Mouse (Mus musculus) cerebellum, adult 2 months (tissue): ENCODE measurements at regions not wholly inside any gene's neighbourhood (a gene's known extent, or its start where the extent isn't known, plus 50 kb on each side); places are given as distances from the start of the nearest gene placed in this dataset.

Source experiments
- CTCF ChIP-seq: fragments of 200-500 bp; IDR thresholded peaks from 2 replicates; pipeline ENCODE4 v1.5.1; 2011; ENCODE audit warnings: low read depth, mild to moderate bottlenecking, control low read depth, low read length, moderate library complexity, borderline replicate concordance; ENCODE audit not compliant: insufficient read depth
- POLR2A ChIP-seq: fragments of 200-500 bp; IDR thresholded peaks from 2 replicates; pipeline ENCODE4 v1.6.1; 2011; ENCODE audit warnings: low read length, control low read depth, borderline replicate concordance; ENCODE audit not compliant: insufficient read depth

DNA sequence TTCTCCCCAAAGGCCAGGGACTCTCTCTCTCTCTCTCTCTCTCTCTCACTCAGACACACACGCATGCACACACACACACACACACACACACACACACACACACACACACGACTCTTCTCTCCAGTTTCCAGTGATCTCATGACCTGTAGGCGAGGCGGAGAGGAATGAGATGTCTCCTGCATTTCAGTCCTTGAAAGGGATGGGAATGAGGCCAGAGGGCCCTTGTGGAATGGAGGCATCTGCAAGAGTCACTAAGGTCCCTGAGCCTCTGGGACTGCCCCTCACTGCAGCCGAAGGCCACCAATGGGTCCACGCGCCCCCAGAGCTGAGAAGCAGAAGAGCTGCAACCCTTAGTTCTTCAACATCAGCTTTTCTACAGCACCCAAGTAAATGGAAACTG lies 66.6 kb upstream of the Lgalsl start:
- no peak for TF ChIP-seq CTCF
- no peak for TF ChIP-seq POLR2A
